Mouse (Mus musculus) lung, postnatal 0 days (tissue): ENCODE measurements at regions not wholly inside any gene's neighbourhood (a gene's known extent, or its start where the extent isn't known, plus 50 kb on each side); places are given as distances from the start of the nearest gene placed in this dataset.
"Not testable (repeated sequence)": the region's sequence is repeated elsewhere in the genome, so short reads cannot be mapped to it uniquely, and the experiment has no call there.

Experiments
- ATAC-seq: fragments of 200-750 bp; cut with Nextera tagmentation; 2 replicates; pipeline ENCODE4 v1.8.0; 2017; ENCODE audit warnings: moderate library complexity
- DNase-seq: peaks from one replicate; pipeline ENCODE4 v3.0.0-alpha.2; 2016; ENCODE audit warnings: low spot score
- H3K27ac ChIP-seq: fragments of 300-500 bp; sonication (generic); 2 replicates; pipeline ENCODE4 v1.5.1; 2014; ENCODE audit warnings: antibody characterized with exemption, mild to moderate bottlenecking, low read length, mixed read lengths
- H3K27me3 ChIP-seq: fragments of 300-500 bp; sonication (generic); replicated peaks from 2 replicates; pipeline ENCODE4 v1.6.1; 2014; ENCODE audit warnings: low read length, mixed read lengths; ENCODE audit not compliant: insufficient read depth
- H3K36me3 ChIP-seq: fragments of 300-500 bp; sonication (generic); 2 replicates; pipeline ENCODE4 v1.6.1; 2014; ENCODE audit warnings: low read length, mixed read lengths; ENCODE audit not compliant: insufficient read depth
- H3K4me1 ChIP-seq: fragments of 300-500 bp; sonication (generic); 2 replicates; pipeline ENCODE4 v1.6.1; 2014; ENCODE audit warnings: antibody characterized with exemption, low read depth, low read length, mixed read lengths; ENCODE audit not compliant: insufficient read depth
- H3K4me2 ChIP-seq: fragments of 300-500 bp; sonication (generic); replicated peaks from 2 replicates; pipeline ENCODE4 v1.6.1; 2014; ENCODE audit warnings: low read depth, mild to moderate bottlenecking, low read length, moderate library complexity, mixed read lengths
- H3K4me3 ChIP-seq: fragments of 300-500 bp; sonication (generic); 2 replicates; pipeline ENCODE4 v1.5.1; 2014; ENCODE audit warnings: low read depth, low read length
- H3K9ac ChIP-seq: fragments of 300-500 bp; sonication (generic); replicated peaks from 2 replicates; pipeline ENCODE4 v1.6.1; 2014; ENCODE audit warnings: low read depth, mild to moderate bottlenecking
- H3K9me3 ChIP-seq: fragments of 300-500 bp; sonication (generic); 2 replicates; pipeline ENCODE4 v1.6.1; 2016; ENCODE audit warnings: low read length, mixed read lengths
- CTCF ChIP-seq: IDR thresholded peaks from 2 replicates; pipeline ENCODE4 v1.5.1; 2016; ENCODE audit warnings: antibody characterized with exemption, mild to moderate bottlenecking
- EP300 ChIP-seq: IDR thresholded peaks from 2 replicates; pipeline ENCODE4 v1.6.1; 2016; ENCODE audit warnings: antibody characterized with exemption, mild to moderate bottlenecking, control low read depth
- WGBS: fragments of 180-500 bp; shearing (Covaris S2); extraction: QIAGEN DNeasy Blood & Tissue Kit; methylation state at CpG from one replicate; pipeline ENCODE4 v1.1.7; 2014; 5-methylcytosine and 5-hydroxymethylcytosine counted together

GRCm38 (mm10) chr15:5811154-5811732, 488.3 kb upstream of the Dab2 start:
- Histone ChIP-seq H3K27me3 (no peaks in the 10 kb centered on the region), H3K4me3 (no peak overlapping the region), H3K4me2 (no peak overlapping the region), H3K27ac (no peak overlapping the region), H3K4me1 (no peaks in the 10 kb centered on the region), H3K9me3 (no peaks in the 10 kb centered on the region), H3K36me3 (no peaks in the 10 kb centered on the region), H3K9ac (no peak overlapping the region)
- TF ChIP-seq CTCF, result no peak
- no peak for TF ChIP-seq EP300
- ATAC-seq (peak; percentile 28; the same call in 1 of the 2 replicates), DNase-seq (peak; percentile 15)
- WGBS, result 65% methylated on average over 9 of the region's 9 CpGs

- no peak for DNase-seq
- no peak overlapping the region for H3K9ac ChIP-seq
- H3K4me2 ChIP-seq, result no peak overlapping the region
- ATAC-seq, result no peak
- no peaks in the 10 kb centered on the region for H3K9me3 ChIP-seq
- H3K36me3 ChIP-seq, result no peaks in the 10 kb centered on the region
- WGBS, result 77% methylated on average over 1 of the region's 1 CpGs
- no peak overlapping the region for H3K27ac ChIP-seq
- H3K4me1 ChIP-seq, result no peaks in the 10 kb centered on the region
- no peak overlapping the region for H3K4me3 ChIP-seq
- TF ChIP-seq CTCF (no peak), EP300 (no peak)
- no peaks in the 10 kb centered on the region for H3K27me3 ChIP-seq
Observed at GRCm38 (mm10) chr15:5811958-5812357, 487.6 kb upstream of the Dab2 start.

- H3K36me3 ChIP-seq, result no peaks in the 10 kb centered on the region
- H3K27ac ChIP-seq, result no peak overlapping the region
- no peak for TF ChIP-seq CTCF
- no peak for TF ChIP-seq EP300
- H3K4me2 ChIP-seq, result no peak overlapping the region
- H3K4me3 ChIP-seq, result no peak overlapping the region
- peak; percentile 30; the same call in 1 of the 2 replicates for ATAC-seq
- H3K9ac ChIP-seq, result no peak overlapping the region
- H3K4me1 ChIP-seq, result no peaks in the 10 kb centered on the region
- H3K9me3 ChIP-seq, result no peaks in the 10 kb centered on the region
- 40% methylated on average over 7 of the region's 7 CpGs for WGBS
- no peaks in the 10 kb centered on the region for H3K27me3 ChIP-seq
- peak; percentile 49 for DNase-seq
Observed at GRCm38 (mm10) chr15:5817901-5818576, 481.5 kb upstream of the Dab2 start.

- Histone ChIP-seq H3K9ac (no peak overlapping the region), H3K4me3 (no peak overlapping the region), H3K36me3 (no peaks in the 10 kb centered on the region), H3K27me3 (no peaks in the 10 kb centered on the region), H3K4me1 (no peaks in the 10 kb centered on the region), H3K27ac (no peak overlapping the region), H3K4me2 (no peak overlapping the region), H3K9me3 (no peaks in the 10 kb centered on the region)
- WGBS, result 73% methylated on average over 4 of the region's 4 CpGs
- TF ChIP-seq EP300 (no peak), CTCF (no peak)
- DNase-seq (no peak), ATAC-seq (no peak)
Observed at GRCm38 (mm10) chr15:5839963-5840362, 459.6 kb upstream of the Dab2 start.

GRCm38 (mm10) chr15:5841369-5842149, 458.0 kb upstream of the Dab2 start:
- not testable (repeated sequence) for H3K27me3 ChIP-seq, H3K4me2 ChIP-seq, H3K4me1 ChIP-seq, H3K36me3 ChIP-seq, DNase-seq, ATAC-seq, H3K4me3 ChIP-seq, H3K27ac ChIP-seq, H3K9me3 ChIP-seq, H3K9ac ChIP-seq
- 78% methylated on average over 15 of the region's 15 CpGs for WGBS

- H3K27ac ChIP-seq, result no peak overlapping the region
- no peak overlapping the region for H3K4me3 ChIP-seq
- no peaks in the 10 kb centered on the region for H3K27me3 ChIP-seq
- no peaks in the 10 kb centered on the region for H3K36me3 ChIP-seq
- no peaks in the 10 kb centered on the region for H3K4me1 ChIP-seq
- TF ChIP-seq EP300 (no peak), CTCF (no peak)
- DNase-seq, result no peak
- WGBS, result 88% methylated on average over 5 of the region's 5 CpGs
- no peak overlapping the region for H3K4me2 ChIP-seq
- H3K9me3 ChIP-seq, result no peaks in the 10 kb centered on the region
- H3K9ac ChIP-seq, result no peak overlapping the region
- no peak for ATAC-seq
Observed at GRCm38 (mm10) chr15:5846571-5846970, 453.0 kb upstream of the Dab2 start.
